Mouse (Mus musculus) MEL-GATA-1-ER (cell line): ENCODE results near the gene D2hgdh.

Source experiments
- DNase-seq: peaks from one replicate; pipeline ENCODE4 v3.0.0-alpha.2; 2012; ENCODE audit warnings: low read depth; ENCODE audit errors: extremely low read depth

D2hgdh gene

DNA sequence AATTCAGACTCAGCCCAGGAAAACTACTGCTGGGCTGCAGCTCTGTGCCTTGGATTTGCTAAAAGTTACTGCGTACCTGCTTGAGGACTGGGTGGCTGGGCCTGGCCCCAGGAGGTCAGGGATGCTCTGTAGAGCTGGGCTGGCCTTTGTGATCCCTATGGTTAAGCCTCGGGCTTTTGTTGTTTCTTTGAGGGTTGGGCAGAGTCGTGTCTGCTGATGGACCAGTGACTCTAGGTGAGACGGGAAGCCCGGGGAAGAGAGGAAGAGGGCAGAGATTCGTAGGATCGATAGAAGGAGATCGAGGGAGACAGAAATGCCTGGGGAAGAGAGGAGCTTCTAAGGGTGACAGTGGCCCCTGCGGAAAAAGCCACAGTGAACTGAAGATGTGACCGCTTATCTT lies at the start of gene D2hgdh:
Gene D2hgdh (plus strand): TSS at position 301 of the 400 bp plus-strand sequence.
- DNase-seq: no peak

DNA sequence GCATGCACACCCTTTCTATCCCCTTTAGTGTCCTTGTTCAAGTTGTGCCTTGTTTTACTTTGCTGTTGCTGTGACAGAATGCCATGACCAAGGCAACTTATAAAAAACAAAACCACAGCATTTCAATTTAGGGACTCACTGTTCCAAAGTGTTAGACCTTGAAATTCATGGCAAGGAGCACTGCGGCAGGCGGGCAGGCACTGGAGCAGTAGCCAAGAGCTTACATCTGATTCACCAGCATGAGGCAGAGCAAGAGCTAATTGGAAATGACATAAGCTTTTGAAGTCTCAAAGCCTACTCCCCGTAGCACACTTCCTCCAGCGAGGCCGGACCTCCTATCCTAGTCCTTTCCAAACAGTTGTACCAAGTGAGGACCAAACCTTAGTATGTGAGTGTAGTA lies 48.0 kb upstream of the D2hgdh start:
- no peak for DNase-seq

DNA sequence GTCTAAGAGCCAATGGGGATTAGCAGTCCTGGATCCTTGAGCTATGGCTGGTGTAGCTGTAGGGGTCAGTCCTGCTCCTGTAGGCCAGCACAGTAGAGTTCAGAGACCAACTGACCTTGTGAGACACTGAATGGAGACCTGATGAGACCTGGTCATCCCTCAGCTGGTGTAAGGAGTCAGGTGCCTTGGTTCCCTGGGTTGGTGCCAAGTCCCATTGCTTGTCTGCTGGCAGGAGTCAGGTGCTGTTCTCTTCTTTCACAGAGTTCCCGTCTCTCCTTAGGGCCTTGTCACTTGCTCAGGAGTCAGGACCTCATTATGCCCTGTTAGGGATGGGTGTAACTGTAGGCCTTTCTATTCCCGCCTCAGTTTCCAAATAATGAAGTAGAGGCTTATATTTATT lies 37.8 kb upstream of the D2hgdh start:
- DNase-seq: no peak

DNA sequence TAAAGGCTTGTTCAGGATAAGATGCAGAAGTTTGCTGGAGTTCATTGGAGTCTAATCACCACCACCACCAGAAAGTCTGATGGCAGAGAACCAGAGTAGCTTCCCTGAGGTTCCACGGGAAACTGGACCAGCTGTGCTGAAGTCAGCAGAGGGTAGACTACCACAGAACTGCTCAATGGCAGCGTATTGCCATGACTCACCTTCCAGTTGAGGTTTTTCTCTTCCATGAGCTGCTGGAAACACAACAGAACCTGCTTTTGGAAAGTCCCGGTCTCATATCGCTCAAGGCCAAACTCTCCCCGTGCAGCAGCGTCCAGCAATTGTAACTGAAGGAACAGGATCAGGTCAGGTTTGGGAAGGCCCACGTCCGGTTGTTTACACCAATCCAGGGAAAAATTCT lies 30.2 kb upstream of the D2hgdh start:
- DNase-seq: no peak

DNA sequence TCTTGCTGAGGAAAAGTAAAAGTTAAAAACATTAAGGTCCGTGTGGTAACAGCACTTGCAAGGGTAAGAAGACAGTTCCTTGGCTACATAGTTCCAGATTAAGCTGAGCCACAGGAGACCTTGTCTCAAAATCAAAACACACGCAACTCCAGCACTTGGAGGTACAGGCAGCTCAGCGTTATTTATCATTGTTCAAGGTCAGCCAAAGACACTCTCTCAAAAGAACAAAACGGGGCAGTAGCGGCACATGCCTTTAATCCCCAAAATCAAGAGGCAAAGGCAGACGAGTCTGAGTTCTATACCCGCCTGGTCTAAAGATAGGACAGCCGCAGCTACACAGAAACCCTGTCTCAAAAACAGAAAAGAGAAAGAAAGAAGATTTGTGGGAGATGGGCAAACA lies 28.8 kb upstream of the D2hgdh start:
- DNase-seq: no peak

DNA sequence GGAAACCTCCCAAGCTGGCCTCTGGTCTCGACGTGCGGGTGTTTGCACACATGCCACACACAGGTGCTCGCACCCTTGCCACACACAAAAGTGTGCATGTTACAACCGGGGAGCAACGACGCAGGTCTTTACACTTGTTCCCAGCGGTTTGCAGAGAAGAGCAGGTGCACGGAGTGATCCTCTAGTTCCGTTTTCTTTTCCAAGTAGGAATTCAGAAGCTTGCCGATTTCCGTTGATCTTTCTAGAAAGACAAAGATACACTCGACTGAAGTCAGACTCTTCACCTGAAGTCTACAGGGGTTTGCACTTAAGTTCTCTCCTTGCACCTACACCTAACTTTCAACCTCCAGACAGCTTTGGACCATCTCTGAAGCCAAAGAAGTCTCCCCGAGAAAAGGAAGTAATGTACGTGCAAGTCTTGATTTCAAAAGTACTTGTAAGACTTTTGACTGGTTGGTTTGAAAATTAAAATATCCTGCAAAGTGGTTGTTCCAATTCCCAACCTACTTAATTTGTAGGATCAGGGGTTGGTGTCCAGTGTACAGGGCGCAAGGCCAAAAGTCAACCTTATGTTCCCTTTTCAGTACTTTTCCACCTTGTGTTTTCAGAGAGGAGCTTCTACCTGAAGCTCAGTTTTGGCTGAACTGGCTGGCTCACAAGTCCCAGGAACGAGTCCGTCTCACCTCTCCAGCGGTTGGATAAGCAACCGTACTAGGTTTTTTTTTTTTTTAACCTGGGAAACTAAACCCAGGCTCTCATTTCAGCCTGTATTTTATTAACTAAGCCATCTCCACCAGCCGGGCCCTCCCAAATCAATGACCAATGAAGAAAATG lies 23.8 kb upstream of the D2hgdh start:
- peak; percentile 55 for DNase-seq

DNA sequence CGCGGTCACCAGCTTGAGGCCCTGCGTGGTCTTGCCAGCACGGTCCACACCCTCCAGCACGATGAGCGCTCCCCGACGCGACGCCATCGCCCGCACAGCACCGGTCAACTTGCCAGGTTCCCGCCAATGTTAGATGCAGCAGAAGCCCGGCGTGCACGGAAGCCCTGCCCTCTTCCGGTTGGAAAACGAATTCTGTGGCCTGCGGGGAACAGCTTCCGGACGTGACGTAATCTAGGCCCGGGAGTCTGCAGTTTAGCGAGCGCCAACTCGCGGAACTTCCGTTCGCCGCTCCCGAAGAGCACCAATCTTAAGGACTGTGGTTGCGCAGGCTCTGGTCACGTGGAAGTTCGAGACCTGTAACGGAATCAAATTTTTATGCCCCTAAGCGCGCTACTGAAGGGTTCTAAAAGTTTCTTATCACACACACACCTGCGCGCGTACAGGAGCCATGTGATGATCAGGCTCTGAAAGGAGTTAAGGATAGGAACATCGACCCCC lies 22.9 kb upstream of the D2hgdh start, which contains the start of gene Dtymk:
Gene Dtymk (minus strand): TSS at position 194 of the 498 bp plus-strand sequence.
- DNase-seq: peak; percentile 99

DNA sequence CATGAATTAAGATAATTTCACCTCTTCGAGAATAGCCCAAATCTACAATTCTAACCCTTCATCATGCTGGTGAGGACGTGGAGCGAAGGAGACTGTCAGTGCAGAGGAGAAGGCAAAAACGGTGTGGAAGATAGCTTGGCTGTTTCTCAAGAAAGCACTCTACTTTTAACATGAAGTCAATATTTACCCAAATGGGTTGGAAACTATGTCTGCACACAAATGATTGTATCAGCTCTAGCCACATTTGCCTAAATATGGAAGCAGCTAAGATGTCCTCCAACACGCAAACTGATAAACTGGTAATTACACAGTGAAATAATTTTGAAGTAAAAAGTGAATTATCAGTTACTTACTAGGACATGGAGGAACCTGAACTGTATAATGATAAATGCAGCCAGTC lies 21.9 kb upstream of the D2hgdh start:
- DNase-seq: peak; percentile 76

DNA sequence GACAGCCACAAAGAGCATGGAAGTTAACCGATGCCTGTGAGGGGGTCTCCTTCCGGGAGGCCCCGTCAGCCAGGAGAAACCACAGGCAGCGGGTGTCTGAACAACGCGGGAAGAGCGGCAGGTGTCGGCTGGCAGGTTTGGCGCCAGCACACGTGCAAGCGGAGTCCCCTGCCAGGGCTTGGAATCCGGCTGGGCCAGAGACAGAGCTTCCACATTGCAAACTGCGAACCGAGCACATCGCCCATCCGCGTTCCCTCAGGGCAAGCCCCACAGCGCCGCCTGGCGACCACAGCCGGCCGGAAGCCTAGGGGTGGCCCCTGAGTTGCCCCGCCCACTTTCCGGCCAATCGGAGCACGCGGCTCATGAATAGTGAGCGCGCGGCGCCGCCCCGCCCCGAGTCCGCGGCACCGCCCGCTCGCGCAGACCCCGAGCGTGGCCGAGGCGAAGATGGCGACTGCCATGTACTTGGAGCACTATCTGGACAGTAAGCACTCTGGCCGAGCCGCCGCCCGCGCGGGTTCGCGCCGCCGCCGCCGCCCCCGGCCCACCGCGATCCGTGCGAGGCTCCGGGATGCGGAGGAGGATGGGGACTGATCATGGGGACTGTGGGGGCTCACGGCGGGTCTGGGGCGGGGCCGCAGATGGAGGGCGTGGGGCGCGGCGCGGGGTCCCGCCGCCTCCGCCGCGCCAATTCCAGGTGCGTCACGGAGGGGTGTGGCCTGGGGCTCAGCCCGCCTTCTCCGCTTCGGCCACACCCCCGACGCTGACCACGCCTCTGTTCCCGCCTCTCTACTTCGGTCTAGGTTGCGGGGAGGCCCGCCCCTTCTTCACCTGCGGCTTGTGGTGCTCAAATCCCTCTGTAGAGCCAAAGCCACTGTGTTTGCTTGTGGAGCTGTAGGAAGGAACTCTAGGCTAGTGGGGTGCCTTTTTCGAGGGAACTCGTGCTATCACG lies 20.9 kb upstream of the D2hgdh start, which contains the start of gene Ing5:
Gene Ing5 (plus strand): TSS at position 410 of the 952 bp plus-strand sequence.
- DNase-seq: peak; percentile 92

DNA sequence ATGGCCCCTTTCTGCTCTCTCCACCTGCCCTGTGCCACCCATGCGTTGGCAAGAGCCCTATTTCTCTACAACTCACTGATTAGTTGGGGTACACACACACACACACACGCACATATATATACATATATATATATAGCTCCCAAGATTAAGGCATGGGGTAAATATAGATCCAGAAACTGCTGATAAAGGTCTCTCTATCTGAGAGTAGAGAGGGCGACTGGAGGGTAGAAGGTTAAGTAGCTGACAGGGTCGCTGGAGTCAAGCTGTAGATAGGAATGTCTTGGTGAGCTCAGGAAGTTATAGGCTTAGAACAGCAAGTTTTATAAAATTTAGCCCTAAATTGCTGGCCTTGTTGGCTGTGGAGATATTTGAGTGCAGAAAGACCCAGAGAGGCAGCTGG lies 19.9 kb upstream of the D2hgdh start:
- DNase-seq: no peak

DNA sequence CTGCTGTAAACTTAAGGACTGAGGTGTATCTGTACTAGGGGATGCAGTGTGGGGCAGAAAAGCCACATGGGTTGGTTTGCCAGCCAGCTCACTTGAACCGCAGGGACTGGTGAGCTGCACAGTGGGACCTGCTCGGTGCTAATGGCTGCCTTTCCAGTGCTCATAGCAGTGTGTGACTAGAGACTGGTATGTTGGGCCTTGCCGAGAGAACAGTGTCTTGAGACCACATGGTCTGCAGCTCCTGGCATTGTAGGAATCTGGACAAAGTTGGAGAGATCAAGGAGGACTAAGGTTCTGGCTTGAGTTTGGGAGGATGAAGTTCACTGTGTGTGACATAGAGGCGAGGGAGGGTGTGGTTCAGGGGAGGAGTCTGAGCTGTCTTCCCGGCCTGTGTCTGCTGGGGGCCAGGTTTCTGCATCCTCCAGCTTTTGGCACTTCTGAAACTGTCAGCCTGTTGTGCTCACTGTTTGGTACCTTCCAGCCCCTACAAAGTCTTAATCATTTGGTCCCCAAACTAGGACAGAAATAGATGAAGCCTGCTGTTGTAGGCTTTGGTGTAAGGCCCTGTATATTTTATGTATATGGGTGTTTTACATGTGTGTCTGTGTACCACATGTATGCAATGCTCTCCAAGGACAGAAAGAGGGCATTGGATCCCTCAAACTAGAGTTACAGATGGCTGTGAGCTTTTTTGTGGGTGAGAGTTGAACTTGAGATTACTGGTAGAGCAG lies 19.3 kb upstream of the D2hgdh start:
- no peak for DNase-seq

DNA sequence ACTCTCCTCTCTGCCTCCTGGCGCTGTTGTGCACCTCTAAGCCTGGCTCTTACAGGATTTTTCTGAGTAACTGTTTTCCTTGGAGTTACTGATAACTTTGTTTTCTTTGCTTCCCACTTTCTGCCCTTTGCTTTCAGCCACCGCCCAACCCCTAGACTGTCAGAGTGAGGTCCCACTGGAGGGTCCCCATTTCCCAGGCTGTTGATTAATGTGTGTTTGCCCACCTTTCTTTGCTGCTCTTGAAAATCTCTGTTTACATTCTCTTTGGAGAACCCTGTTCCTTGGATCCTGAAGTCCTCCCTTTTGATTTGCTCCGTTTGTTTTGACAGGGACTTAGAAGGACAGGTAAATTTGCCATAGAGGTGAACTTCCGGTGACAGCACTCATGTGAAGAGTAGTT lies 15.8 kb upstream of the D2hgdh start:
- no peak for DNase-seq

DNA sequence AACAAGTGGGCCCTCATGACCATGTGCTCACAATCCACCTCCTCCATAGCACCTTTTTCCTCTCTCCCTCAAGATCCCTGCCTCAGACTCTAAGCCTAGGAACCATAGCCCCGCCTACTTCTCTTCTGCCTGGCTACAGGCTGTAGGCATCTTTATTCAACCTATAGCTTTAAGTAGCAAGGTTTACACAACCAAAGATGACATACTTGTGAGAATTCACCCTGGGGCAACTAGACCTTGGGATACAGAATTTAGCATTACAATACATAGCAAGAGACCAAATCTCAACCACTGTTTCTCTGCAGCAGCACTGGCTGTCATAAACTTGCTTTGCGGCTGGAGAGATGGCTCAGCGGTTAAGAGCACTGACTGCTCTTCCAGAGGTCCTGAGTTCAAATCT lies 14.7 kb upstream of the D2hgdh start:
- no peak for DNase-seq

DNA sequence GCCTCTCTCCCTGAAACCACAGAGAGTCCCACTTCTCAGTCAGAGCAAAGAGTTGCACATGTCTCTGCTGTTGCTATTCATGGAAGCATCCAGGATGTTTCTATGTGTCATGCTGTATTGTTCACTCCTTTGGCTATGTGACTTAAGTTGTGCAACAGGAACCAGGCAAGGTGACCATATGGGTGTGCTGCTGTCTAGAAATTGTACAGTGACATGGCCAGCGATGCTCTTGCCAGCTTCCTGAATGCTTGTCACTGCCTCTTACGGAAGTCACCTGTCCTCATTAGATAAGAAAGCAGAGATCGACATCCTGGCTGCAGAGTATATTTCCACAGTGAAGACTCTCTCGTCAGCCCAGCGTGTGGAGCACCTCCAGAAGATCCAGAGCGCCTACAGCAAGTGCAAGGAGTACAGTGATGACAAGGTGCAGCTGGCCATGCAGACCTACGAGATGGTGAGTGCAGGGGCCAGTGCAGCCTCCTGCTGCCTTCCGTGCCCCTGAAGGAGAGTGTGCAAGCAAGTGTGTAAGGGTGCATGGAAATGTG lies 13.1 kb upstream of the D2hgdh start:
- DNase-seq: no peak

DNA sequence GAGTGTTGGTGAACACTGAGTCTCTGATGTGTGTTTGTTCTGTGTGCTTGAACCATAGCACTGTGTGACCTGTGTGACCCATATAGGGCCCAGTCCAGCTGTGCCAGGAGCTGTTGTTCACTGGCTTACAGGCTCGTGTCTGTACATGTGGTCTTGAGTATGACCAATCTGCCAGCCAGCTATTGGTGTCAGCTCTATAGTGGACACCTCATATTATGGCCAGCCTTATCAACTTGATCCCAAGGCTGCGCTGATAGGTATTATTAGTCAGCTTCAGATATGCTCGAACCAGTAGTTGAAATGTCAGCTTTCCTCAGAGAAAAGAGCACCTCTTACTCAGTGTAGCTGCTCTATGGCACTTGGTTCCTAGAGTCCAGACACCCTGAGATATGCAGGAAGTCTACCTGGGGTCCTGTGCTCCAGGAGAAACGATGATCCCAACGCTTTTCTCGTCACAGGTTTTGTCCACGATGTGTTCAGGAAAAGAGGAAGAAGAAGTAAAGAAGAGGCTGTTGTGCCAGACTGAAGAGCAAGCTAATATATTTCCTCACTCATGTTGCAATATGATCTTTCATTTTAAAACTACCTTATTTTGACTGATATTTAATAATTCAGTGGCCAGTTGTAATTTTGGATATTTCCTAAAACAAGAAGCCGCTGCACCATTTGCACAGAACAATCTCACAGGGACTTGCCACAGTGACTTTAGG lies 6.7 kb upstream of the D2hgdh start:
- no peak for DNase-seq

DNA sequence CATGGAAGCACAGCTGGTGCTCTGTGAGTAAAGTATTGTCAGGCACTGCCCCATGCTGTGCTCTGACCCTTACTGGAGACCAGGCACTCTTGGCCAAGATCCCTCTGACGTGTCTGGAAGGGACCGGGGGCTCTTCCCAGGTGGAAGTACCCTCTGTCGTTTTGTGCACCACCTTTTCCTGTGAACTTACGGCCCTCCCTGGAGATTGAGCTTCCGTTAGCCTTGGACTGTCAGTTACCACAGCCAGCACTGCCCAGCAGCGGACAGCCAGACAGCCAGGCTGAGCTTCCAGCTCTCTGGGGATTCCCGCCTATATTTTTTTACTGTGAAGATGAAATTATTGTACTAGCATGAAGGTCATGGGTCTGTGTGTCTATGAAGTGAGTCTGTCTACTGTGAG lies 6.0 kb upstream of the D2hgdh start:
- no peak for DNase-seq

DNA sequence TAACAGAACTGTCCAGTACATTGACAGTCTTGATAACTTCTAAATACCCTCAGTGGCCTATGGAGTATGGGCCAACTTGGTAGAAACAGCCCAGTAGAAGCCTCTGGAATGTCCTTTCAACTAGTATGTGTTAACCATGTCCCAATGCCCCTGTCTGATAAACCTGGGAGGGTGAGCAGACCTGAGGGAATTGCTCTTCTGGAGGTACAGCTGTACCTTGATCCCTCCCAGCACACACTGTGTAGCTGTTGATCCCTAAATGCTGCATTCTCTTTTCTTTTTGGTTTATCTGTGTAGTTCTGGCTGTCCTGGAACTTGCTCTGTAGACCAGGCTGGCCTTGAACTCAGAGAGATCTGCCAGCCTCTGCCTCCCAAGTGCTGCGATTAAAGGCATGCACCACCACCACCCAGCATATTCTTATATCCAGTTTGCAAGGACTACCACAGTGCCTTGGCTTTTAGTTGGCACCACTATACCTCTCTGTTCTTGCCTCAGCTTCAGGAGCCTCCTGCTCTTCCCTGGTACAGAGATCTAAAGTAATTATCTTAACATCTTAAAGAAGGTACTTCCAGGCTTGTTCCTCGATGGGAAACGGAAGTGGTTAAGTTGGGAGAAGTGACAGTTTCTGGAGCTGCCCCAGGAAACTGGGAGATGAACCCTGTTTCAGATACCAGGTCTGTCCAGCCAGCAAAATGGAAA lies 763 bp upstream of the D2hgdh start:
- DNase-seq: no peak

DNA sequence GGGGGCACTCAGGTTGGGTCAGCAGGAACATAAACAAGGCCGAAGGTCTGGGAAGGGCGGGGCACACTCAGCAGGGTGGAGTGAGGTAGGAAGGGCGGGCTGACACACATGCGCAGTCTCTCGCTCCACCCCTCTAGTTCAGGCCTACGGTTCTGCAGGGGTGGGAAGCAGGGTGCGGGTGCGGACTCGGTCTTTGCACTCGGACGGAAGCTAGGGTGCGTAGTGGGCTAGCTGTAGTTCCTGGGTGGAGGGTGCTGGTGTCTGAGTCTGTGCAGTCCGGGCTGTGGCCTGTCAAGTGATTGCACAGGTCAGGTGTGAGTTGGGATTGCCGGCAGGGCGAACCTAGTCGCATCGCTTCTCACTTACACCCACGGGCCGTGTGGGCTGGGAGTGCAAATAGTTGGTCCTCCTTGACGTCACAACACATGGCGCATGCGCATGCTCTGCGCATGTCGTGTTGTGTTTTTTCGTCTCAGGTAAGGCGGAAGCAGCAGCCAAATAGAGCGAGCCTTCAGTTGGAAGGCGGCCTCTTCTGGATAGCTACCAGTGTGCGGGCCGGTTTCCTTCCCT lies 481 bp downstream of the D2hgdh start:
- DNase-seq: peak; percentile 97

DNA sequence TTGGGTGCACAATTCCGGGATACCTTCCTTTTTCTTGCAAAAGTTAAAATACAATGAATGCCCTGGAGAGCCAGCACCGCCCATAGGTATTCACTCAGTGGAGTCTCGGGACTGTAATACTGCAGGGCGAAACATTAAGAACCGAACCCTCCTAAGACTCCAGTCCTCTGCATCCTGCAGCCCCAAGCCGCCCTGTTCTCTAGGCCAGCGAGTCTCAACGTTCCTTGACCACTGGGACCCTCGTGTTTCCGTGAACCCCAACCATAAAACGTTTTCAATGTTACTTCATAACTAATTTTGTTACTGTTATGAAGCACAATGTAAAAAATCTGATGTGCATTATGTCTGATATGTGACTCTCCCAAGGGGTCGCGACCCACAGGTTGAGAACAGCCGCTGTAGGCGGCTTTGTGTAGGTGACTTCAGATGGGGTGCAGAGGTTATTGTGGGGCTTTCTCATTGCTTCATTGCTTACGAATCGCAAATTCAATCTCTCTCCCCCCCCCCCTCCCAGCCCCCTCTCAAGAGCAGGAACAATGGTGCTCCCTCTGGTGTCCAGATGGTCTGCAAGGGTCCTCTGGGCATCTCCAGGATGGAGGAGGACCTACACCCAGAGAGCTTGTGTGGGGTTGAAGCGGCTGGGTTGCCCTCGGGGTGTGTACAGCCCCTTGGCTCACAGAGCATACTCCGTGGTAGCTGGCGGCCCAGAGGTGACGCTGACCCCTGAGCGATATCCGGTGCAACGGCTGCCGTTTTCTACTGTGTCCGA lies 1.2 kb downstream of the D2hgdh start:
- DNase-seq: no peak
